Mouse (Mus musculus) E14TG2a.4 (cell line): ENCODE results near the gene Syn3.

Experiments used
- CTCF ChIP-seq: conservative IDR thresholded peaks from 2 replicates; pipeline ENCODE4 v1.5.1; 2014; ENCODE audit warnings: low read length
- NANOG ChIP-seq: IDR thresholded peaks from 2 replicates; pipeline ENCODE4 v1.6.1; 2014; ENCODE audit warnings: borderline replicate concordance, low read length, mixed read lengths
- POU5F1 ChIP-seq: IDR thresholded peaks from 2 replicates; pipeline ENCODE4 v1.6.1; 2014; ENCODE audit warnings: low read length, borderline replicate concordance

DNA sequence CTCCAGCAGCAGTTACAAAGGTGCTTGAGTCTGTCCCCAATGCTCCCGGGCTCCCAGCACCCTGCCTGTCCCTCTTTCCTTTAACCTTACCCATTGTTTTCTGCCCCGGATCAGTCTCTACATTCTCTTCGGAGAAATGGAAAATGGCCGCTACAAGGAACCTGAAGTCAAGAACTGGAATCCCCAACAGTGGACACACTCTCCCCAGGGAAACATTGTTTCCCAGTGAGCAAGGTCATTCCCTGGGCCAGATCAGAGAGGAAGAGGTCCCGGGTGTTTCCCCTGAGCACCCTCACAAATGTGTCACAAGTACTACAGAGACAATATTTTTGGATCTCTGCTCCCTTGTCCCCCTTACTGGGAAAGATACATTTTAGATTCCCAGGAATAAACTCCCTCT is 432.0 kb downstream of the Syn3 start:
- TF ChIP-seq CTCF (no peak), NANOG (no peak), POU5F1 (no peak)
